Mouse (Mus musculus): ENCODE measurements around the gene Rin3. TPM values are rescaled to one million over a fixed set of nuclear protein-coding genes. Genes with fewer than 3 reads are reported as not detected.

The Rin3 gene
- polyA plus RNA-seq, 1 experiment from 2014 or later = 17.7 TPM

DNA sequence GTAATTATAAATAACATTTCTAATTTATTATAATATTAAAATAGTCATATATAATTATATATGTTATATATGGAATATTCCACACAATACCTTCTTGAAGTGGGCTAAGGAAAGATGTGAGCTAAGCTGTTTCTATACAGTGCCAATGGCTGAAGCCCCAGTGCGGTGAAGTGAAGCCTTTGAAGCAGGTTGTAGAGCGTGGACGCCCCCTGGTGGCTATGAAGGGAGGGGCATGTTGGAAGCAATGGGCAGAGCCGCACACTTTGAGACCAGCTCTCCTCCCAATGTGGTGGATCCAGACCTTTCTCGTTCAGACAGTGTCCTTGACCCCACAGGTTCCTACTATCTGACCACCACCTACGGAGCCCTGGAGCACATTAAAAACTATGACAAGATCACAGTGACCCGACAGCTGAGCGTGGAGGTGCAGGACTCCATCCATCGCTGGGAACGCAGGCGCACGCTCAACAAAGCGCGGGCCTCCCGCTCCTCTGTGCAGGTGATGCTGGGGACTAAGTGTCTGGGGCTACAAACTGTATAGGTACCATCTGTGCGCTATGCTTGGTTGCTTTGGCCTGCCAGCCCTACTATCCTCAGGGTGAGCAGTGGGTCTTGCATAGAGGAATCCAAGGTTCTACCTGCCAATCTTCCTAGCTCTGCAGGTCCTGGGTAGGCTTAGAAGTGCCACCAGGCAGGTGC is 104.5 kb downstream of the Rin3 start:
- ATAC-seq = peak; percentile 70
- H3K9me3 ChIP-seq (ENCODE audit: low read length) = no peaks in the 10 kb centered on the region
- no peak overlapping the region for H3K27ac ChIP-seq (ENCODE audit: low read length)
- no peak overlapping the region for H3K4me2 ChIP-seq (replicated peaks; ENCODE audit: low read depth, low read length)
- H3K9ac ChIP-seq (replicated peaks; ENCODE audit: low read depth) = no peak overlapping the region
- H3K4me3 ChIP-seq (ENCODE audit: low read depth, low read length) = no peak overlapping the region
- H3K36me3 ChIP-seq (ENCODE audit: insufficient read depth, low read length) = peaks cover 49% of the 10 kb centered on the region; the same call in 1 of the 2 replicates
- 61% methylated on average over 16 of the region's 16 CpGs for WGBS
- no peaks in the 10 kb centered on the region for H3K27me3 ChIP-seq (replicated peaks; ENCODE audit: insufficient read depth, low read length)
- DNase-seq (ENCODE audit: low spot score) = peak; percentile 82
- H3K4me1 ChIP-seq (ENCODE audit: insufficient read depth, low read depth, low read length) = no peaks in the 10 kb centered on the region
- TF ChIP-seq CTCF (IDR thresholded peaks at IDR 0.05) (peak; percentile 97), EP300 (IDR thresholded peaks at IDR 0.05) (no peak)

- Histone ChIP-seq H3K27ac (ENCODE audit: low read length) (no peak overlapping the region), H3K4me3 (ENCODE audit: low read depth, low read length) (no peak overlapping the region), H3K4me2 (replicated peaks; ENCODE audit: low read depth, low read length) (no peak overlapping the region), H3K9me3 (ENCODE audit: low read length) (no peaks in the 10 kb centered on the region), H3K9ac (replicated peaks; ENCODE audit: low read depth) (no peak overlapping the region), H3K27me3 (replicated peaks; ENCODE audit: insufficient read depth, low read length) (no peaks in the 10 kb centered on the region), H3K4me1 (ENCODE audit: insufficient read depth, low read depth, low read length) (no peaks in the 10 kb centered on the region), H3K36me3 (ENCODE audit: insufficient read depth, low read length) (peaks cover 35% of the 10 kb centered on the region; the same call in 1 of the 2 replicates)
- TF ChIP-seq EP300 (IDR thresholded peaks at IDR 0.05) (no peak), CTCF (IDR thresholded peaks at IDR 0.05) (no peak)
- DNase-seq (ENCODE audit: low spot score) = no peak
- no peak for ATAC-seq
- WGBS = 63% methylated on average over 8 of the region's 8 CpGs
Measured at GRCm38 (mm10) chr12:102390042-102390441, 107.2 kb downstream of the Rin3 start.

GRCm38 (mm10) chr12:102391109-102391508 is 108.3 kb downstream of the Rin3 start:
- no peak for TF ChIP-seq EP300 (IDR thresholded peaks at IDR 0.05)
- TF ChIP-seq CTCF (IDR thresholded peaks at IDR 0.05) = no peak
- H3K9ac ChIP-seq (replicated peaks; ENCODE audit: low read depth) = no peak overlapping the region
- DNase-seq (ENCODE audit: low spot score) = no peak
- H3K4me2 ChIP-seq (replicated peaks; ENCODE audit: low read depth, low read length) = no peak overlapping the region
- H3K27ac ChIP-seq (ENCODE audit: low read length) = no peak overlapping the region
- no peak overlapping the region for H3K4me3 ChIP-seq (ENCODE audit: low read depth, low read length)
- peaks cover 38% of the 10 kb centered on the region; the same call in 1 of the 2 replicates for H3K36me3 ChIP-seq (ENCODE audit: insufficient read depth, low read length)
- ATAC-seq = no peak
- H3K27me3 ChIP-seq (replicated peaks; ENCODE audit: insufficient read depth, low read length) = no peaks in the 10 kb centered on the region
- no peaks in the 10 kb centered on the region for H3K4me1 ChIP-seq (ENCODE audit: insufficient read depth, low read depth, low read length)
- WGBS = 87% methylated on average over 2 of the region's 2 CpGs
- no peaks in the 10 kb centered on the region for H3K9me3 ChIP-seq (ENCODE audit: low read length)

DNA sequence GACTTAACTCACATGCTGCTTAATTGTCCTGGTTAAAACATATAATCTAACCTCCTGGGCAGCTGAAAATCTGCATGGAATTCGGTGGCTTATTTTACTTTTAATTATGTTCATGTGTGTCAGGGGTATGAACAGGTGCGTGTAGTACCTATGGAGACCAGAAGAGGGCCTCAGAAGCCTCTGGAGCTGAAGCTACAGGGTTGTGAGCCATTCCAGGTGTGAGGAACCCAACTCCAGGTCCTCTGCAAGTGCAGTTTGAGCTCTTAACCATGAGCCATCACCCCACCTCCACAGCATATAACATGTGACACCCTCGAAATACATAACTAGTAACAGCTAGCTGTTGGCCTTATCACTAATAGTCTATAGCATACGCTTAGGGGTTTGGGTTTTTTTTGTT is 109.1 kb downstream of the Rin3 start:
- Histone ChIP-seq H3K27me3 (replicated peaks; ENCODE audit: insufficient read depth, low read length) (no peaks in the 10 kb centered on the region), H3K9ac (replicated peaks; ENCODE audit: low read depth) (no peak overlapping the region), H3K4me1 (ENCODE audit: insufficient read depth, low read depth, low read length) (no peaks in the 10 kb centered on the region), H3K9me3 (ENCODE audit: low read length) (no peaks in the 10 kb centered on the region), H3K36me3 (ENCODE audit: insufficient read depth, low read length) (peaks cover 38% of the 10 kb centered on the region; the same call in 1 of the 2 replicates), H3K27ac (ENCODE audit: low read length) (no peak overlapping the region), H3K4me3 (ENCODE audit: low read depth, low read length) (no peak overlapping the region), H3K4me2 (replicated peaks; ENCODE audit: low read depth, low read length) (no peak overlapping the region)
- 68% methylated on average over 4 of the region's 4 CpGs for WGBS
- TF ChIP-seq CTCF (IDR thresholded peaks at IDR 0.05) = peak; percentile 78
- no peak for TF ChIP-seq EP300 (IDR thresholded peaks at IDR 0.05)
- ATAC-seq (no peak), DNase-seq (ENCODE audit: low spot score) (peak; percentile 53)

DNA sequence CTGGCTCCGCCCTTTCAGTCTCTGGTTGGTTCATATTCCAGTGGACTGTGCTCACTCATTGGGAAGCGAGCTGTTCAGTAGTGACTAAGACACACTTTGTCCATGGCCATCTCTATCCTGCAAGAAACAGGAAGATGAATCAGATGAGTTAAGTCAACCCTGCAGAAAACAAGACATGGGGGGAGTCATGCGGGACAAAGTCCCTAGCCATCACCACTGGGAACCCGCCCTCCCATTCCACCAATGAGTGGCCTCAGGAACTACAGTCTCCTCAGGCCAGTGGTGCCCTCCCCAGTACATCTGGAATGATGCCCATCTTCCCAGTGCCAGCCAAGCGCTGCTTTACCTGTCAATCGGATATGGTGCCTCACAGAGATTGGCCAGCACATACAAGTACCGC is 111.6 kb downstream of the Rin3 start:
- Histone ChIP-seq H3K4me3 (ENCODE audit: low read depth, low read length) (no peak overlapping the region), H3K4me1 (ENCODE audit: insufficient read depth, low read depth, low read length) (peaks cover 4% of the 10 kb centered on the region; the same call in 1 of the 2 replicates), H3K4me2 (replicated peaks; ENCODE audit: low read depth, low read length) (no peak overlapping the region), H3K9me3 (ENCODE audit: low read length) (no peaks in the 10 kb centered on the region), H3K9ac (replicated peaks; ENCODE audit: low read depth) (no peak overlapping the region), H3K27ac (ENCODE audit: low read length) (no peak overlapping the region), H3K36me3 (ENCODE audit: insufficient read depth, low read length) (peaks cover 18% of the 10 kb centered on the region; the same call in 1 of the 2 replicates), H3K27me3 (replicated peaks; ENCODE audit: insufficient read depth, low read length) (no peaks in the 10 kb centered on the region)
- DNase-seq (ENCODE audit: low spot score) (no peak), ATAC-seq (no peak)
- no peak for TF ChIP-seq EP300 (IDR thresholded peaks at IDR 0.05)
- TF ChIP-seq CTCF (IDR thresholded peaks at IDR 0.05) = no peak
- WGBS = 89% methylated on average over 7 of the region's 7 CpGs

DNA sequence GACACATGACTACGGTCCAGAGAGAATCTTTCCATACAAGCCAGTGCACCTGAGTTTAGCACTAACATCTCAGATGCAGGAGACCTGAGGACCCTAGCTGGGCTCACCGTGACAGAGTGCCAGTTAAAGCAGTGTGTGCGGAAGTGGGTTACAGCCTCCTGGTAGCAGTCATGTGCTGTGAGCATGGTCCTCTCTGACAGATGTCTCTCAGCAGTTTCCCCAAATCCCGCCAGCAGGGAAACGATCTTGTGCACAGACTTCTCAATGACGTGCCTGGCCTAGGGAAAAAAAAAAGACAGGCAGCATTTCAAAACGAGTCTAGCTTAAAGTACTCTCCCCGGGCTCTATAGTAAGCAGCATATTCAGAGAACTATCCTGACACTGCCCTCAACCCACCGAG is 112.7 kb downstream of the Rin3 start:
- DNase-seq (ENCODE audit: low spot score) = no peak
- 0 out of 2 replicates have a peak, but pooled peaks cover 9% of the 10 kb centered on the region for H3K36me3 ChIP-seq (ENCODE audit: insufficient read depth, low read length)
- no peaks in the 10 kb centered on the region for H3K9me3 ChIP-seq (ENCODE audit: low read length)
- H3K4me1 ChIP-seq (ENCODE audit: insufficient read depth, low read depth, low read length) = peaks cover 4% of the 10 kb centered on the region; the same call in 1 of the 2 replicates
- no peak overlapping the region for H3K4me3 ChIP-seq (ENCODE audit: low read depth, low read length)
- no peak overlapping the region for H3K4me2 ChIP-seq (replicated peaks; ENCODE audit: low read depth, low read length)
- no peak overlapping the region for H3K27ac ChIP-seq (ENCODE audit: low read length)
- H3K27me3 ChIP-seq (replicated peaks; ENCODE audit: insufficient read depth, low read length) = no peaks in the 10 kb centered on the region
- H3K9ac ChIP-seq (replicated peaks; ENCODE audit: low read depth) = no peak overlapping the region
- no peak for ATAC-seq
- 70% methylated on average over 9 of the region's 9 CpGs for WGBS
- TF ChIP-seq EP300 (IDR thresholded peaks at IDR 0.05) (no peak), CTCF (IDR thresholded peaks at IDR 0.05) (no peak)

Measured in lung, postnatal 0 days (tissue).